Mouse (Mus musculus): ENCODE measurements around the gene Scarb1.

The Scarb1 gene

GRCm38 (mm10) chr5:125330656-125331055 lies 10.2 kb downstream of the Scarb1 start:
- no peak for DNase-seq

- DNase-seq = no peak
Measured at GRCm38 (mm10) chr5:125330191-125330590, 10.7 kb downstream of the Scarb1 start.

DNA sequence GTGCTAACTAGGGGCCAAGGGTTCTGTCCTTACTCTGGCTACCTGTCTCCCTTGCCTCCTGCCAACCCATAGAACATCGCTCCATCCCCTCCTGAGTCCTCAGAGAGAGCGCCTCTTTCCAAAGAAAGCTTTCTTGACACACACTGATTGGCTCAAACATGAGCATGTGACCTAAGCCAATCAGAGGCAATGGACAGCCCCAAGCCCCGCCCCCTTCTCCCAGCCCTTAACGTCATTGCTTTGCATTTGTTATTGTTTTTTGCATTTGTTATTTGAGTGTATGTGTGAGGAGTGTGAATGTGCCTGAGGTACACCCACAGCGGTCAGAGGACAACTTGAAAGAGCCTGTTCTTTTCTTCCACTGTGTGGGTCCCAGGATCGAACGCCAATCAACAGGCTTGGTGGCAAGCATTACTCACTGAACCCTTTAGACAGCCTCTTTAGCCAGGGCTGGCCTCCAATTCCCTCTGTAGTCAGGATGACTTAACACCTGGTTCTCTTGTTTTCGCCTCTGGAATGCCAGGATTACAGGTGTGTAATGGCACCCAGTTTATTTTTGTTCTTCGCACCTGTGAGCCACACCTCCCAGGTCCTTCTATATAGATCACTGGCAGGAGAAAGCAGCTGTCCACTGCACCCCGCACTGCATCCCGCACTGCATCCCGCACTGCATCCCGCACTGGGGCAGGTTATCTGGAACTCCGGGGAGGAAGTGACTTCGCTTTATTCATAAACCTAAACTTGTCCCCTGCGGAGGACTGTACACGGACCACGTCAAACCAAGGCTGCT lies 13.1 kb downstream of the Scarb1 start:
- DNase-seq = peak; percentile 73

DNA sequence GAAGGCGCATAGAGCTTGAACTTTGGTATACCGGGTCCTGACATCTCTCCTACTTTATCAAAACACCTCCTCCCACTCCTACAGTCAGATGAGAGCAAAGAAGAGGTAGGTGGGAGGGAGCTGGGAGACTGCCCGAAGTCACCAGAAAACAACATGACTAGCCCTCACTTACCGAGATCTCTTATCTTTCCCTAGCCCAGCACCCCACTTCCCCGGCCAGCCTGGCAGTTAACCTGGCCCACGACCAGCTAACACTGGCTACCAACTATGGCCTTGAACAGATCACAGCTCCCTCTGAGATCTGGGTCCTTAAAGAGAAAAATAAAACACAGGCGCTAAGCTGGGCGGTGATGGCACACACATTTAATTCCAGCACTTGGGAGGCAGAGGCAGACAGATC lies 14.5 kb downstream of the Scarb1 start:
- DNase-seq = no peak

GRCm38 (mm10) chr5:125325931-125326330 lies 15.0 kb downstream of the Scarb1 start:
- no peak for DNase-seq

- DNase-seq = no peak
Measured at GRCm38 (mm10) chr5:125325285-125325684, 15.6 kb downstream of the Scarb1 start.

DNA sequence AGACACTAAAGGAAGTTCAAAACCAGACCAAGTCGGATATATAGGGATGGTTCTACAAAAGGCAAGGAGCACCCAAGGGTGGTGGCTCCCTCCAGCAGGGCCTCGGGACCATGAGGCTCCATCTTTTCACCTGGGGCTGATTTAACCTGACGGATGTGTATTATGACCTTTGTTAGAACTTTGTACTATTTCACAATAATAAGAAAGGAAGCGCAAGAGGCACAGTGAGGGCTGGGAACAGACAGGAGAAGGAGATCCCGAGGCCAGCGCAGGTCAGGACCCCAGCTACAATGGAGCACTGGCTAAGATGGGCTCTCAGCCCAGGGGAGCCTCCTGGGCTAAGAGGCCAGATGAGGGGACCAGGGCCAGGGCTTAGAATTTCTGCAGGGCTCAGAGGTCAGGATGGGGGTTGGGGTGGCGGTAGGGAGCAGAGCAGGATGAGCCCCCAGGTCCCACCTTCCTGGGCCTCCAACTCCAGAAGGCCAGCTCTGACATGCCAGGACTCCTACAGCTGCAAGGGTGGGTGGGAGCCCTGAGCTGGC lies 16.9 kb downstream of the Scarb1 start:
- DNase-seq = no peak

GRCm38 (mm10) chr5:125323128-125323527 lies 17.8 kb downstream of the Scarb1 start:
- no peak for DNase-seq

- DNase-seq = no peak
Measured at GRCm38 (mm10) chr5:125321836-125322235, 19.1 kb downstream of the Scarb1 start.

GRCm38 (mm10) chr5:125319057-125319800 lies 21.7 kb downstream of the Scarb1 start:
- no peak for DNase-seq

- no peak for DNase-seq
Measured at GRCm38 (mm10) chr5:125317953-125318352, 22.9 kb downstream of the Scarb1 start.

DNA sequence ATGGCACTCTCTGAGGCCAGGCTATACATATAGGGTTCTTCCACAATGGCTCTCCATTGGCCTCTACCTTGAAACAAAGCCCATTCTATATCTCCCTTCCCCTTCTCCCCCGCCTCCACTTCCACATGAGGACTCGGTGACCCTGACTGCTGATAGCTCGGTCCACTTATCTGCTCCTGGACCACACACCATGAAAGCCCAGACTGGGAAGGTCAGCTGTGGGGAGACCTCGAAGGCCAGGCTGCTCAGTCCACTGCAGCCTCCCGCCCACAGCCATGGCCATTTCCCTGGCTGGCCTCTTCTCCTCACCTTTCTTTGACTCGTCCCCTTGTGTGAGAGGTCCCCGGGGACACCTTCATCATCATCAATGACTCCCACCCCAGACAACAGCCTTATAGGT lies 23.6 kb downstream of the Scarb1 start:
- DNase-seq = no peak

- no peak for DNase-seq
Measured at GRCm38 (mm10) chr5:125316771-125317170, 24.1 kb downstream of the Scarb1 start.

GRCm38 (mm10) chr5:125315110-125315509 lies 25.8 kb downstream of the Scarb1 start:
- no peak for DNase-seq

DNA sequence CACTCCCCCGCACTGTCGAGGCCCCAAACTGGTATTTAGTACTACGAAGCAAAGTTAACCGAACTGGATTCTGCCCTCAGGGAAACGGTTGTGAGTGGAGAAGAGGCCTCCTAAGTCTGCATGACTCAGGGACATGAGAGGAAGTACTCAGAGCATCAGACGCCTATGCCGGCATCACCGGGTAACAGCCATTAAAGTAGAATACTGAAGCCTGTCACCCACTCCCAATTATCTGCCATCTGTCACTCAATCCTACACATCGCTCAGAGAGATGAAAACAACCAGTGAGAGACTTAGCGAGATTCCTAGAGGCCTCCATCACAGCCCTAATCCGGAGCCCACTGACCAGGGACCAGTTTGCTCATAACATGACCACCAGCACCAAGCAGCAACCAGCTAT lies 26.9 kb downstream of the Scarb1 start:
- DNase-seq = no peak

DNA sequence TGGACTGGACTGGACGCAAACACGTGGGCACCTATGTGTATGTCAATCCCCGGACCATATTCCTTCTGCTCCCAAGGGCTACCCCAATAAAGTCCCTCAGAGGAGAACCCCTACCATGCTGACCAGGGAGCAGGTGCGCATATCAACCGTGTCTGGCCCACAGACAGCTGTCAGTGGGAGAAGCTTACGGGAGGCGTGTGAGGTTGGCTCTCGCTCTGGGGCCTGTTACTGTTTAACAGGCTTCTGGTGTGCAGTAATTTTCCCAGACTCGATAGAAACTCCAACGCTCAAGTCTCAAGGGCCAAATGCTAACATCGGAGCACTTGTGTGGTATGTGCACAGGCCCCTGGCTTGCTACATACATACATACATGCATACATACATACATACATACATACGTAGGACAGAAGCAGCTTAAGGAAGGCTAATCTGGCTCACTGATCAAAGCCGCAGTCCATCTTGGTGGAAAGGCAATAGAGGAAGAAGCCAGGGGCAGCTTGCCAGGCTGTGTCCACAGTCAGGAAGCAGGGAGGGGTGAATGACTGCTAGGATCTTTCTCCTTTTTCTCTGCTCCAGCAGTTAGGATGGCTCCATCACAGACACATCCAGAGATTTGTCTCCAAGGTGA lies 27.8 kb downstream of the Scarb1 start:
- no peak for DNase-seq

- no peak for DNase-seq
Measured at GRCm38 (mm10) chr5:125310986-125311385, 29.9 kb downstream of the Scarb1 start.

DNA sequence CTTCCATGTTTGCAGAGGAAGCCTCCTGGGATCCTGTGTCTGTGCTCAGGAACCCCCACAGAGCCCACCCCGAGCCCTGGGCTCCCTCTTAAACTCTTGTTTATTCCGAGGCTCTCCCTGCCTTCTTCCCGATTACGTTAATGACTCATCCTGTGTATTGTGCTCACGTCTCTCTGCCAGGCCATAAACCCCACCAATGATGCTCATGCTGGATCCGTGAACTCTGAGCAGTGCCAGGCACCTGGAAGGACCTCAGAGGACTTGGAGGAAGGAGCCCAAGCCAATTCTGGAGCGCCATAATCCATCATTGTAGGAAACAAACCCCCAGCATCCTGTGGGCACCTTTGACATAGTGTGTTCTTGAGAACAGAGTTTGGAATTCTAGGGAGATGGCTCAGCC lies 31.7 kb downstream of the Scarb1 start:
- no peak for DNase-seq

- no peak for DNase-seq
Measured at GRCm38 (mm10) chr5:125306824-125307223, 34.1 kb downstream of the Scarb1 start.

DNA sequence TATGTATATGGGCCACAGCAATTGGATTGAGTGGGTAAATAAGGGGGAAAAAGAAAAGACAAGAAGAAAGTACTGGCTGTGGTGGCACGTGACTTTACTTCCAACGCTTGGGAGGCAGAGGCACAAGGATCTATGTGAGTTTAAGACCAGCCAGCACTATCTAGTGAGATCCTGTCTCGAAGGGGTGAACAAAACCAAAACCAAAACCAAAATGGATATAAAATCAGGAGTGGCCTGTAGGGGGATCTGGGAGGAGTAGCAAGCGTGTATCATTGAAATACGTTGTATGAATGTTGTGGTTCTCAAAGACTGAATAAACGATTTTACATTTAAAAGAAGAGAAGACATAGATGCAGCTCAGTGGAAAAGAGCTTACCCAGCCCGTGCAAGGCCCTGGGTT lies 34.5 kb downstream of the Scarb1 start:
- no peak for DNase-seq

DNA sequence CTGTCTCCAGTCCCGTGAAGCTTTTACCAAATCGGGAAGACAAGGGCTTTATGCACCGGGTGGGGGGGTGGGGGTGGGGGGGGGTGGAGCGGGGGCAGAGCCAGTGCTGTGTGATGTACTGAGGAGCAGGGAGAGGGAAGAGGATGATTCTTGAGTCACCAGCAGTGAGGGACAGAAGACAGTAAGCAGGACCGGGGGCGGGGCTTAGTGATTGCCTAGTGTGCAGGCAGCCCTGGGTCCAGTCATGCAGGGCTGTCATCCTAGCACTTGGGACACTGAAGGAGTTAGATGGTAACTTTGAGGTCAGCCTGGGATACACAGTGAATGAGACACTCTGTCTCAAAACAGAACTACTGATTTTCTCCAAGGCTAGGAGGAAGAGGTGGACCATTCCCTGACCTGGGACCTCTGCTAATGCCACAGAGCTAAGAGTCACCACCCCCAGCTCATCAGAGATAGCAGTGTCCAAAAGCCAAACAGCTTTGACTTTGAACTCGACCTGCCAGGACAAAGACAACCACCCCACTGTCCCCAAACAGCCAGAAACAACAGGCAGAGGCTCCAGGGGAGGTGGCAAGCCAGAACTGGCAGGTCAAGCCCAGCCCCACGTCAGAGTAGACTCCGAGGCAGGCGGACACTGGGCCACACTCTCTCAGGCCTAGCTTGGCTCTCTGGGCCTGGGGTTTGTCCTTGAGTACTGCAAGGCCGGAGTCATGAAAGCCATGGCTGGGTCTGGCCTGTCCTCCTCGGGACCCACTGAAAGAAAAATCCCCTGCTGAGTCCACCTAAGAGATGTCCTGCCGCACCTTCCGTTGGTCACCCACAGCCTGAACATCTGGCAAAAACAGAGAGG lies 35.4 kb downstream of the Scarb1 start:
- no peak for DNase-seq

GRCm38 (mm10) chr5:125304245-125304856 lies 36.5 kb downstream of the Scarb1 start:
- DNase-seq = peak; percentile 85

All from embryo, embryonic 11 days (tissue).